ENCODE assay signal across 18 mouse cellular contexts in genomic region chr16:18822925-18823324, GRCm38 (mm10). TPM values are rescaled to one million over a fixed set of nuclear protein-coding genes. Genes with fewer than 3 reads are reported as not detected.
A peak's percentile ranks its signal among the peaks of the same experiment; 100 is the strongest.
DNase-seq lines count a peak whose midpoint lies in the region.
"Had no signal": no experiment of that assay in that cellular context is flagged by ENCODE, and none has a peak within 500 bp of the region (broad histone marks: within the 10 kb centered on the region; RNA-seq: fewer than 3 reads in every experiment).

No protein-coding gene starts in this region.

- peak; percentile 48 for DNase-seq in layer of hippocampus, adult 11-12 months (ENCODE audit: low spot score)
- no peak for DNase-seq in layer of hippocampus, postnatal 25 days (ENCODE audit: extremely low spot score in 1 of 2, low spot score in 1 of 2)
- peak; percentile 15 to 22 for DNase-seq in right cerebral cortex, adult 2 months (ENCODE audit: low spot score in 2 of 2)
- DNase-seq in right cerebral cortex, postnatal 14 days: no peak
- DNase-seq in layer of hippocampus, adult 8-10 months (ENCODE audit: low spot score in 2 of 2): peak; percentile 54 to 61
- DNase-seq in telencephalon, adult 2 months (ENCODE audit: low read depth, low spot score): peak; percentile 62
- DNase-seq in lung, postnatal 36 days: no peak
- DNase-seq: adrenal gland, adult 8-10 months; B cell, adult 2 months; cerebellum, adult 2 months; cerebellum, postnatal 36 days; heart, postnatal 4 days; kidney, adult 2 months; lung, adult 18-20 months; lung, postnatal 14 days had no signal

RNA-seq across cellular contexts. Expression of gene Cdc45, which starts 11.1 kb away (rescaled TPM):
- 1 to 10 TPM; 1.7 to 1.9 TPM for total RNA-seq in layer of hippocampus, postnatal 25 days (2021)
- total RNA-seq in layer of hippocampus, adult 8-10 months (2022): 1 to 10 TPM; 1.5 to 3.4 (median 2.1) TPM

RNA-seq across cellular contexts. Expression of gene Ufd1, which starts 11.3 kb away (rescaled TPM):
- 100 to 1,000 TPM; 101 to 103 TPM for total RNA-seq in layer of hippocampus, postnatal 25 days (2021)
- total RNA-seq in layer of hippocampus, adult 8-10 months (2022): 100 to 1,000 TPM in 3 of 4 experiments, 10 to 100 TPM in 1; 92.9 to 117 (median 107) TPM

RNA-seq across cellular contexts. Expression of gene 2510002D24Rik, which starts 13.5 kb away (rescaled TPM):
- total RNA-seq in layer of hippocampus, postnatal 25 days (2021): 10 to 100 TPM; 23.8 to 28.2 TPM
- 10 to 100 TPM; 18.3 to 31.0 (median 26.7) TPM for total RNA-seq in layer of hippocampus, adult 8-10 months (2022)

RNA-seq across cellular contexts. Expression of gene Gm28539, which starts 13.5 kb away (rescaled TPM):
- total RNA-seq in layer of hippocampus, postnatal 25 days (2021): 1 to 10 TPM; 7.7 to 9.8 TPM
- 10 to 100 TPM in 1 of 4 experiments, 1 to 10 TPM in 3; 4.6 to 11.1 (median 8.2) TPM for total RNA-seq in layer of hippocampus, adult 8-10 months (2022)
- total RNA-seq: G1E; megakaryocyte, adult 5-6 weeks had no signal

RNA-seq across cellular contexts. Expression of gene Cldn5, which starts 46.3 kb away (rescaled TPM):
- total RNA-seq in layer of hippocampus, postnatal 25 days (2021): 10 to 100 TPM; 53.6 to 57.3 TPM
- 10 to 100 TPM; 28.8 to 41.7 (median 37.5) TPM for total RNA-seq in layer of hippocampus, adult 8-10 months (2022)
- total RNA-seq: CH12.LX; G1E; megakaryocyte, adult 5-6 weeks had no signal

Comparison
In these comparisons a context has a peak if more than half of its experiments do, and no peak if none do; other contexts are left out.
1. DNase-seq: peak in layer of hippocampus, adult 11-12 months (single experiment), right cerebral cortex, adult 2 months (2 of 2), layer of hippocampus, adult 8-10 months (2 of 2) and telencephalon, adult 2 months (single experiment); none in layer of hippocampus, postnatal 25 days (0 of 2), right cerebral cortex, postnatal 14 days (single experiment) and lung, postnatal 36 days (single experiment).